Mouse (Mus musculus): ENCODE results near the gene Gan.

The Gan gene

GRCm38 (mm10) chr8:117157769-117158091 lies 205 bp upstream of the Gan start:
- peak; percentile 94 for DNase-seq (ENCODE audit: low spot score in 2 of 2)

- no peak for DNase-seq (ENCODE audit: low spot score in 2 of 2)
Measured at GRCm38 (mm10) chr8:117159031-117159430, 1.1 kb downstream of the Gan start.

GRCm38 (mm10) chr8:117164912-117165311 lies 7.0 kb downstream of the Gan start:
- no peak for DNase-seq (ENCODE audit: low spot score in 2 of 2)

GRCm38 (mm10) chr8:117165542-117165941 lies 7.6 kb downstream of the Gan start:
- no peak for DNase-seq (ENCODE audit: low spot score in 2 of 2)

- no peak for DNase-seq (ENCODE audit: low spot score in 2 of 2)
Measured at GRCm38 (mm10) chr8:117166515-117166914, 8.6 kb downstream of the Gan start.

GRCm38 (mm10) chr8:117167243-117167883 lies 9.4 kb downstream of the Gan start:
- no peak for DNase-seq (ENCODE audit: low spot score in 2 of 2)

- DNase-seq (ENCODE audit: low spot score in 2 of 2) = no peak
Measured at GRCm38 (mm10) chr8:117168378-117168777, 10.4 kb downstream of the Gan start.

- DNase-seq (ENCODE audit: low spot score in 2 of 2) = no peak
Measured at GRCm38 (mm10) chr8:117171826-117172225, 13.9 kb downstream of the Gan start.

GRCm38 (mm10) chr8:117172904-117173303 lies 15.0 kb downstream of the Gan start:
- DNase-seq (ENCODE audit: low spot score in 2 of 2) = no peak

- no peak for DNase-seq (ENCODE audit: low spot score in 2 of 2)
Measured at GRCm38 (mm10) chr8:117173690-117174089, 15.8 kb downstream of the Gan start.

GRCm38 (mm10) chr8:117174536-117174935 lies 16.6 kb downstream of the Gan start:
- no peak for DNase-seq (ENCODE audit: low spot score in 2 of 2)

GRCm38 (mm10) chr8:117176308-117176707 lies 18.4 kb downstream of the Gan start:
- no peak for DNase-seq (ENCODE audit: low spot score in 2 of 2)

- DNase-seq (ENCODE audit: low spot score in 2 of 2) = no peak
Measured at GRCm38 (mm10) chr8:117177236-117177635, 19.3 kb downstream of the Gan start.

- DNase-seq (ENCODE audit: low spot score in 2 of 2) = no peak
Measured at GRCm38 (mm10) chr8:117178039-117178438, 20.1 kb downstream of the Gan start.

- no peak for DNase-seq (ENCODE audit: low spot score in 2 of 2)
Measured at GRCm38 (mm10) chr8:117178676-117179075, 20.7 kb downstream of the Gan start.

GRCm38 (mm10) chr8:117182746-117183145 lies 24.8 kb downstream of the Gan start:
- no peak for DNase-seq (ENCODE audit: low spot score in 2 of 2)

GRCm38 (mm10) chr8:117183664-117184377 lies 25.9 kb downstream of the Gan start:
- DNase-seq (ENCODE audit: low spot score in 2 of 2) = no peak

- DNase-seq (ENCODE audit: low spot score in 2 of 2) = no peak
Measured at GRCm38 (mm10) chr8:117194355-117194754, 36.4 kb downstream of the Gan start.

GRCm38 (mm10) chr8:117196593-117196992 lies 38.7 kb downstream of the Gan start:
- DNase-seq (ENCODE audit: low spot score in 2 of 2) = peak; percentile 20 to 62

GRCm38 (mm10) chr8:117197551-117197950 lies 39.6 kb downstream of the Gan start:
- DNase-seq (ENCODE audit: low spot score in 2 of 2) = no peak

GRCm38 (mm10) chr8:117198141-117198935 lies 40.4 kb downstream of the Gan start:
- peak; percentile 82 to 88 for DNase-seq (ENCODE audit: low spot score in 2 of 2)

GRCm38 (mm10) chr8:117199658-117200057 lies 41.7 kb downstream of the Gan start:
- no peak for DNase-seq (ENCODE audit: low spot score in 2 of 2)

GRCm38 (mm10) chr8:117200346-117200745 lies 42.4 kb downstream of the Gan start:
- DNase-seq (ENCODE audit: low spot score in 2 of 2) = no peak
